Mouse (Mus musculus) effector memory CD4-positive, alpha-beta T cell, adult 5 months (primary cell): ENCODE results near the gene Agmo. TPM values are rescaled to one million over a fixed set of nuclear protein-coding genes. Genes with fewer than 3 reads are reported as not detected.

Source experiments
- polyA plus RNA-seq: library from polyadenylated mRNA; unstranded; fragments of 100-300 nt; shearing (Covaris generic); gene quantifications from one replicate; pipeline ENCODE4 v1.2.1, GENCODE M21; 2017

The Agmo gene
- 0.31 TPM for polyA plus RNA-seq

DNA sequence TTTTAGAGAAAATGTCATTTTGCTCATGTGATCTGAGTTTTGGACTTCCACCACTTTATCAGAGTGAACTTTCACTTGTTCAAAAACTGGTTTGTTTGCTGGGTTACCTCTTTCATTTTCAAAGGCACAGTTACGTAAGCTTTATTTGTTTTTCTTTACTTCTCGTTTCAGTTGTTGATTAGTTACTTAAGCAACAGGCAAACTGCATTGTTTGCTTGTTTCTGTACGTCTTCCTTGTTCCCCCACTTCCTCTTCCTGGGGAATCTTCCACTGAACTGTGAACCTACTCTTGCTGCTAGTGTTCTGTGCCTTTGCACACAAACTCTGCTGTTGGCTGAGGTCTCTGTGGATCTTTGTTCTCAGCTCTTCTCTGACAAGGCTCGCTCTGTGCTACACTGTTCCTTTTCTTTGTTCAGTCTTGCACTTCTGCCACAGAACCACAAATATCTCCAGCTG is at the start of gene Agmo:
Gene Agmo, plus strand, starts transcription at position 76 of the 456 bp plus-strand sequence.

Other genes starting within 250 kb of the Agmo start
- gene Meox2, start 133.1 kb upstream of the Agmo start, polyA plus RNA-seq: not detected